Mouse (Mus musculus) layer of hippocampus, adult 2 months (tissue): ENCODE measurements at regions not wholly inside any gene's neighbourhood (a gene's known extent, or its start where the extent isn't known, plus 50 kb on each side); places are given as distances from the start of the nearest gene placed in this dataset.

Experiments
- DNase-seq, 2 experiments: peaks; one replicate each; pipeline ENCODE4 v3.0.0; 2022; ENCODE audit warnings: low spot score in 2 of 2
- H3K27ac ChIP-seq: fragments of 200-600 bp; 2 replicates; pipeline ENCODE4 v1.8.1; 2022
- H3K4me3 ChIP-seq: fragments of 200-600 bp; 2 replicates; pipeline ENCODE4 v1.8.1; 2022; ENCODE audit warnings: mild to moderate bottlenecking
- CTCF ChIP-seq: fragments of 200-600 bp; conservative IDR thresholded peaks from 2 replicates; pipeline ENCODE4 v1.8.1; 2022; ENCODE audit warnings: antibody characterized with exemption, mild to moderate bottlenecking, moderate library complexity

GRCm38 (mm10) chr10:37231159-37231558 is 92.4 kb upstream of the Marcks start:
- peak overlapping the region; percentile 36; the same call in 1 of the 2 replicates for H3K27ac ChIP-seq
- DNase-seq: no peak
- no peak overlapping the region for H3K4me3 ChIP-seq
- no peak for TF ChIP-seq CTCF

- no peak for TF ChIP-seq CTCF
- Histone ChIP-seq H3K27ac (no peak overlapping the region), H3K4me3 (no peak overlapping the region)
- no peak for DNase-seq
Measured at GRCm38 (mm10) chr10:37227889-37228288, 89.2 kb upstream of the Marcks start.

- Histone ChIP-seq H3K4me3 (no peak overlapping the region), H3K27ac (no peak overlapping the region)
- TF ChIP-seq CTCF: no peak
- DNase-seq: no peak
Measured at GRCm38 (mm10) chr10:37221730-37222129, 83.0 kb upstream of the Marcks start.

- no peak overlapping the region for H3K27ac ChIP-seq
- TF ChIP-seq CTCF: no peak
- DNase-seq: no peak
- H3K4me3 ChIP-seq: no peak overlapping the region
Measured at GRCm38 (mm10) chr10:37220434-37220833, 81.7 kb upstream of the Marcks start.

- no peak overlapping the region for H3K4me3 ChIP-seq
- no peak for DNase-seq
Measured at GRCm38 (mm10) chr10:37219936-37220335, 81.2 kb upstream of the Marcks start.

GRCm38 (mm10) chr10:37219381-37219780 is 80.7 kb upstream of the Marcks start:
- Histone ChIP-seq H3K4me3 (no peak overlapping the region), H3K27ac (no peak overlapping the region)
- DNase-seq: no peak
- no peak for TF ChIP-seq CTCF

More at GRCm38 (mm10) chr10:37219936-37220335, 81.2 kb upstream of the Marcks start:
- no peak for TF ChIP-seq CTCF
- no peak overlapping the region for H3K27ac ChIP-seq

- Histone ChIP-seq H3K4me3 (no peak overlapping the region), H3K27ac (no peak overlapping the region)
- DNase-seq: no peak
- no peak for TF ChIP-seq CTCF
Measured at GRCm38 (mm10) chr10:37214656-37215055, 75.9 kb upstream of the Marcks start.

- no peak for DNase-seq
- H3K4me3 ChIP-seq: no peak overlapping the region
- H3K27ac ChIP-seq: no peak overlapping the region
- TF ChIP-seq CTCF: no peak
Measured at GRCm38 (mm10) chr10:37212350-37213035, 73.8 kb upstream of the Marcks start.

- no peak for DNase-seq
- H3K27ac ChIP-seq: no peak overlapping the region
- H3K4me3 ChIP-seq: no peak overlapping the region
- no peak for TF ChIP-seq CTCF
Measured at GRCm38 (mm10) chr10:37211305-37211704, 72.6 kb upstream of the Marcks start.

GRCm38 (mm10) chr10:37210223-37210622 is 71.5 kb upstream of the Marcks start:
- Histone ChIP-seq H3K4me3 (no peak overlapping the region), H3K27ac (no peak overlapping the region)
- DNase-seq: no peak
- TF ChIP-seq CTCF: no peak

GRCm38 (mm10) chr10:37206986-37207385 is 68.3 kb upstream of the Marcks start:
- DNase-seq: no peak
- Histone ChIP-seq H3K4me3 (no peak overlapping the region), H3K27ac (no peak overlapping the region)
- TF ChIP-seq CTCF: no peak

GRCm38 (mm10) chr10:37206546-37206945 is 67.8 kb upstream of the Marcks start:
- DNase-seq: no peak
- TF ChIP-seq CTCF: no peak
- Histone ChIP-seq H3K4me3 (no peak overlapping the region), H3K27ac (no peak overlapping the region)

GRCm38 (mm10) chr10:37203709-37204108 is 65.0 kb upstream of the Marcks start:
- no peak for DNase-seq
- H3K27ac ChIP-seq: no peak overlapping the region
- H3K4me3 ChIP-seq: no peak overlapping the region
- TF ChIP-seq CTCF: no peak

- Histone ChIP-seq H3K4me3 (no peak overlapping the region), H3K27ac (no peak overlapping the region)
- TF ChIP-seq CTCF: no peak
- no peak for DNase-seq
Measured at GRCm38 (mm10) chr10:37194798-37195453, 56.2 kb upstream of the Marcks start.
